Mouse (Mus musculus): Measurements from ENCODE around the gene Narf. TPM values are rescaled to one million over a fixed set of nuclear protein-coding genes. Genes with fewer than 3 reads are reported as not detected.

The Narf gene
- polyA plus RNA-seq, 1 experiment from 2014 or later, result 99.1 TPM

GRCm38 (mm10) chr11:121300265-121300664 lies 63.2 kb downstream of the Narf start:
- H3K36me3 ChIP-seq, result peaks cover 68% of the 10 kb centered on the region
- no peak for ATAC-seq (ENCODE audit: low FRiP score)

GRCm38 (mm10) chr11:121305371-121305770 lies 68.3 kb downstream of the Narf start:
- H3K36me3 ChIP-seq, result peaks cover 72% of the 10 kb centered on the region

More at GRCm38 (mm10) chr11:121300265-121300664, 63.2 kb downstream of the Narf start:
- Histone ChIP-seq H3K9me3 (replicated peaks) (no peaks in the 10 kb centered on the region), H3K27ac (replicated peaks) (no peak overlapping the region), H3K9ac (replicated peaks) (no peak overlapping the region), H3K4me2 (no peak overlapping the region), H3K27me3 (replicated peaks) (no peaks in the 10 kb centered on the region), H3K4me3 (replicated peaks) (no peak overlapping the region), H3K4me1 (no peaks in the 10 kb centered on the region)
- WGBS, result 97% methylated on average over 9 of the region's 9 CpGs

More at GRCm38 (mm10) chr11:121305371-121305770, 68.3 kb downstream of the Narf start:
- ATAC-seq (ENCODE audit: low FRiP score), result no peak
- Histone ChIP-seq H3K4me3 (replicated peaks) (no peak overlapping the region), H3K27me3 (replicated peaks) (no peaks in the 10 kb centered on the region), H3K4me1 (no peaks in the 10 kb centered on the region), H3K4me2 (no peak overlapping the region), H3K9ac (replicated peaks) (no peak overlapping the region), H3K27ac (replicated peaks) (no peak overlapping the region), H3K9me3 (replicated peaks) (0 out of 2 replicates have a peak, but pooled peaks cover 4% of the 10 kb centered on the region)
- 88% methylated on average over 6 of the region's 6 CpGs for WGBS

Other genes with a start within 250 kb of the Narf start
- 126 and 130 TPM in 2 replicates for gene Csnk1d, start 245.9 kb upstream of the Narf start, polyA plus RNA-seq (2015; fragmentation: Nextera tagmentation; extraction: Ambion mirVana)
- 5.2 TPM in 1 of 2 replicates, not detected in the other for gene Cd7, start 197.8 kb upstream of the Narf start, polyA plus RNA-seq (2015; fragmentation: Nextera tagmentation; extraction: Ambion mirVana)
- gene Sectm1b, start 173.7 kb upstream of the Narf start, polyA plus RNA-seq (2015; fragmentation: Nextera tagmentation; extraction: Ambion mirVana), result not detected in 2 replicates
- 0.98 TPM in 1 of 2 replicates, not detected in the other for gene Sectm1a, start 156.0 kb upstream of the Narf start, polyA plus RNA-seq (2015; fragmentation: Nextera tagmentation; extraction: Ambion mirVana)
- gene Tex19.2, start 118.6 kb upstream of the Narf start, polyA plus RNA-seq (2015; fragmentation: Nextera tagmentation; extraction: Ambion mirVana), result not detected in 2 replicates
- not detected in 2 replicates for gene Tex19.1, start 91.1 kb upstream of the Narf start, polyA plus RNA-seq (2015; fragmentation: Nextera tagmentation; extraction: Ambion mirVana)
- 0.46 and 0.47 TPM in 2 replicates for gene Uts2r, start 77.0 kb upstream of the Narf start, polyA plus RNA-seq (2015; fragmentation: Nextera tagmentation; extraction: Ambion mirVana)
- gene Hexdc, start 32.8 kb upstream of the Narf start, polyA plus RNA-seq (2015; fragmentation: Nextera tagmentation; extraction: Ambion mirVana), result 28.9 and 35.1 TPM in 2 replicates
- 26.8 and 31.7 TPM in 2 replicates for gene Ogfod3, start 32.5 kb upstream of the Narf start, polyA plus RNA-seq (2015; fragmentation: Nextera tagmentation; extraction: Ambion mirVana)
- 35.7 and 38.9 TPM in 2 replicates for gene Cybc1, start 7.9 kb upstream of the Narf start, polyA plus RNA-seq (2015; fragmentation: Nextera tagmentation; extraction: Ambion mirVana)
- gene Foxk2, start 22.7 kb downstream of the Narf start, polyA plus RNA-seq (2015; fragmentation: Nextera tagmentation; extraction: Ambion mirVana), result 11.4 and 12.8 TPM in 2 replicates
- 84.2 and 86.4 TPM in 2 replicates for gene Wdr45b, start 117.2 kb downstream of the Narf start, polyA plus RNA-seq (2015; fragmentation: Nextera tagmentation; extraction: Ambion mirVana)
- gene Rab40b, start 151.0 kb downstream of the Narf start, polyA plus RNA-seq (2015; fragmentation: Nextera tagmentation; extraction: Ambion mirVana), result 15.5 and 18.4 TPM in 2 replicates
- gene Fn3krp, start 184.1 kb downstream of the Narf start, polyA plus RNA-seq (2015; fragmentation: Nextera tagmentation; extraction: Ambion mirVana), result 9.7 and 9.9 TPM in 2 replicates
- 6.7 and 9.5 TPM in 2 replicates for gene Fn3k, start 197.7 kb downstream of the Narf start, polyA plus RNA-seq (2015; fragmentation: Nextera tagmentation; extraction: Ambion mirVana)
- gene Tbcd, start 214.7 kb downstream of the Narf start, polyA plus RNA-seq (2015; fragmentation: Nextera tagmentation; extraction: Ambion mirVana), result 56.7 and 56.8 TPM in 2 replicates

Data from neural tube, embryonic 15.5 days (tissue).